Mouse (Mus musculus): Measurements from ENCODE around the gene Camta1.

- TF ChIP-seq CTCF (IDR thresholded peaks at IDR 0.05; ENCODE audit: low read depth, low read length) = no peak
- TF ChIP-seq POLR2A (IDR thresholded peaks at IDR 0.05; ENCODE audit: extremely low read depth, insufficient read depth, low read length) = no peak
Observed at GRCm38 (mm10) chr4:151516998-151517799, 344.5 kb downstream of the Camta1 start.

Measured in liver, adult 2 months (tissue).